Mouse (Mus musculus): ENCODE results near the gene Add3. TPM values are rescaled to one million over a fixed set of nuclear protein-coding genes. Genes with fewer than 3 reads are reported as not detected.
A peak's percentile ranks its signal among the peaks of the same experiment; 100 is the strongest.

The Add3 gene
- polyA plus RNA-seq, 1 experiment from 2014 or later = 106 TPM

GRCm38 (mm10) chr19:53273055-53273722 is 132.9 kb downstream of the Add3 start:
- peak; percentile 66; the same call in 1 of the 2 replicates for ATAC-seq (ENCODE audit: borderline replicate concordance, extremely low read depth, low FRiP score, low TSS enrichment)
- Histone ChIP-seq H3K9ac (no peak overlapping the region), H3K9me3 (no peaks in the 10 kb centered on the region), H3K4me3 (no peak overlapping the region), H3K27ac (no peak overlapping the region), H3K4me2 (no peak overlapping the region; the same call in 1 of the 2 replicates), H3K4me1 (peaks cover 20% of the 10 kb centered on the region), H3K27me3 (no peaks in the 10 kb centered on the region), H3K36me3 (no peaks in the 10 kb centered on the region)
- WGBS = 56% methylated on average over 17 of the region's 17 CpGs

- ATAC-seq (ENCODE audit: borderline replicate concordance, extremely low read depth, low FRiP score, low TSS enrichment) = no peak
- Histone ChIP-seq H3K9me3 (no peaks in the 10 kb centered on the region), H3K4me2 (no peak overlapping the region), H3K27ac (no peak overlapping the region), H3K4me3 (no peak overlapping the region), H3K27me3 (no peaks in the 10 kb centered on the region), H3K36me3 (no peaks in the 10 kb centered on the region), H3K4me1 (peaks cover 20% of the 10 kb centered on the region), H3K9ac (no peak overlapping the region)
- WGBS = 84% methylated on average over 23 of the region's 23 CpGs
Observed at GRCm38 (mm10) chr19:53273781-53274428, 133.7 kb downstream of the Add3 start.

GRCm38 (mm10) chr19:53275204-53275603 is 135.0 kb downstream of the Add3 start:
- 26% methylated on average over 3 of the region's 3 CpGs for WGBS
- Histone ChIP-seq H3K27me3 (no peaks in the 10 kb centered on the region), H3K27ac (no peak overlapping the region), H3K4me1 (peaks cover 20% of the 10 kb centered on the region), H3K4me3 (no peak overlapping the region), H3K4me2 (no peak overlapping the region), H3K36me3 (no peaks in the 10 kb centered on the region), H3K9me3 (no peaks in the 10 kb centered on the region), H3K9ac (no peak overlapping the region)
- no peak for ATAC-seq (ENCODE audit: borderline replicate concordance, extremely low read depth, low FRiP score, low TSS enrichment)

- peaks cover 18% of the 10 kb centered on the region for H3K4me1 ChIP-seq
- ATAC-seq (ENCODE audit: borderline replicate concordance, extremely low read depth, low FRiP score, low TSS enrichment) = peak; percentile 15; the same call in 1 of the 2 replicates
- WGBS = 38% methylated on average over 19 of the region's 19 CpGs
- peak overlapping the region; percentile 15; the same call in 1 of the 2 replicates for H3K4me3 ChIP-seq
- H3K9ac ChIP-seq = no peak overlapping the region
- peak overlapping the region; percentile 41 for H3K4me2 ChIP-seq
- no peaks in the 10 kb centered on the region for H3K9me3 ChIP-seq
- H3K27me3 ChIP-seq = no peaks in the 10 kb centered on the region
- H3K27ac ChIP-seq = no peak overlapping the region; the same call in 1 of the 2 replicates
- H3K36me3 ChIP-seq = no peaks in the 10 kb centered on the region
Observed at GRCm38 (mm10) chr19:53276902-53277707, 136.9 kb downstream of the Add3 start.

GRCm38 (mm10) chr19:53278491-53279415 is 138.5 kb downstream of the Add3 start:
- Histone ChIP-seq H3K27me3 (no peaks in the 10 kb centered on the region), H3K4me2 (no peak overlapping the region), H3K27ac (no peak overlapping the region), H3K4me3 (no peak overlapping the region), H3K9ac (no peak overlapping the region), H3K9me3 (no peaks in the 10 kb centered on the region), H3K4me1 (peaks cover 12% of the 10 kb centered on the region), H3K36me3 (no peaks in the 10 kb centered on the region)
- WGBS = 65% methylated on average over 19 of the region's 19 CpGs
- no peak for ATAC-seq (ENCODE audit: borderline replicate concordance, extremely low read depth, low FRiP score, low TSS enrichment)

GRCm38 (mm10) chr19:53280254-53280653 is 140.0 kb downstream of the Add3 start:
- 84% methylated on average over 8 of the region's 8 CpGs for WGBS
- no peak for ATAC-seq (ENCODE audit: borderline replicate concordance, extremely low read depth, low FRiP score, low TSS enrichment)
- Histone ChIP-seq H3K4me1 (peaks cover 21% of the 10 kb centered on the region), H3K4me3 (no peak overlapping the region), H3K27me3 (no peaks in the 10 kb centered on the region), H3K36me3 (no peaks in the 10 kb centered on the region), H3K27ac (no peak overlapping the region), H3K9ac (no peak overlapping the region), H3K9me3 (no peaks in the 10 kb centered on the region), H3K4me2 (no peak overlapping the region)

GRCm38 (mm10) chr19:53282571-53282970 is 142.3 kb downstream of the Add3 start:
- Histone ChIP-seq H3K4me2 (no peak overlapping the region), H3K4me1 (peaks cover 8% of the 10 kb centered on the region; the same call in 1 of the 2 replicates), H3K9me3 (no peaks in the 10 kb centered on the region), H3K4me3 (no peak overlapping the region), H3K9ac (no peak overlapping the region), H3K36me3 (no peaks in the 10 kb centered on the region), H3K27ac (no peak overlapping the region), H3K27me3 (no peaks in the 10 kb centered on the region)
- whole genome bisulfite sequencing = 65% methylated on average over 10 of the region's 10 CpGs
- no peak for ATAC-seq (ENCODE audit: borderline replicate concordance, extremely low read depth, low FRiP score, low TSS enrichment)

- Histone ChIP-seq H3K27me3 (no peaks in the 10 kb centered on the region), H3K9me3 (no peaks in the 10 kb centered on the region), H3K4me1 (peaks cover 8% of the 10 kb centered on the region; the same call in 1 of the 2 replicates), H3K4me2 (no peak overlapping the region), H3K9ac (no peak overlapping the region), H3K27ac (no peak overlapping the region), H3K36me3 (no peaks in the 10 kb centered on the region), H3K4me3 (no peak overlapping the region)
- no peak for ATAC-seq (ENCODE audit: borderline replicate concordance, extremely low read depth, low FRiP score, low TSS enrichment)
- WGBS = 78% methylated on average over 7 of the region's 7 CpGs
Observed at GRCm38 (mm10) chr19:53283742-53284141, 143.5 kb downstream of the Add3 start.

GRCm38 (mm10) chr19:53284268-53285208 is 144.3 kb downstream of the Add3 start:
- no peaks in the 10 kb centered on the region for H3K9me3 ChIP-seq
- no peaks in the 10 kb centered on the region for H3K27me3 ChIP-seq
- no peak; the same call in 1 of the 2 replicates for ATAC-seq (ENCODE audit: borderline replicate concordance, extremely low read depth, low FRiP score, low TSS enrichment)
- 29% methylated on average over 20 of the region's 20 CpGs for WGBS
- H3K9ac ChIP-seq = no peak overlapping the region
- peaks cover 8% of the 10 kb centered on the region; the same call in 1 of the 2 replicates for H3K4me1 ChIP-seq
- no peak overlapping the region for H3K4me3 ChIP-seq
- no peaks in the 10 kb centered on the region for H3K36me3 ChIP-seq
- no peak overlapping the region for H3K27ac ChIP-seq
- peak overlapping the region; percentile 21; the same call in 1 of the 2 replicates for H3K4me2 ChIP-seq

Measured in lung, embryonic 15.5 days (tissue).